Mouse (Mus musculus): Measurements from ENCODE around the gene Tmem206.

- TF ChIP-seq GATA1 (IDR thresholded peaks at IDR 0.05; ENCODE audit: borderline replicate concordance, low read length): no peak
- TF ChIP-seq FLI1 (IDR thresholded peaks at IDR 0.05; ENCODE audit: low read length): no peak
Observed at GRCm38 (mm10) chr1:191325726-191326232, at the start of gene Tmem206.

Data from megakaryocyte, embryonic 14.5 days (primary cell).